Mouse (Mus musculus) erythroblast, embryonic 14.5 days (primary cell): Measurements from ENCODE around the gene Snx1.

Experiments used
- GATA1 ChIP-seq: IDR thresholded peaks from 2 replicates; pipeline ENCODE4 v1.6.1; 2012; ENCODE audit warnings: low read length, inconsistent platforms, mixed read lengths
- TAL1 ChIP-seq: IDR thresholded peaks from 3 replicates; pipeline ENCODE4 v1.6.1; 2012; ENCODE audit warnings: low read length, inconsistent platforms, mixed read lengths

- no peak for TF ChIP-seq GATA1
- no peak for TF ChIP-seq TAL1
These were observed 23.7 kb downstream of the Snx1 start for GRCm38 (mm10) chr9:66102668-66103067.
